8 mouse cellular contexts compared by ENCODE assay signal in the genomic region with DNA sequence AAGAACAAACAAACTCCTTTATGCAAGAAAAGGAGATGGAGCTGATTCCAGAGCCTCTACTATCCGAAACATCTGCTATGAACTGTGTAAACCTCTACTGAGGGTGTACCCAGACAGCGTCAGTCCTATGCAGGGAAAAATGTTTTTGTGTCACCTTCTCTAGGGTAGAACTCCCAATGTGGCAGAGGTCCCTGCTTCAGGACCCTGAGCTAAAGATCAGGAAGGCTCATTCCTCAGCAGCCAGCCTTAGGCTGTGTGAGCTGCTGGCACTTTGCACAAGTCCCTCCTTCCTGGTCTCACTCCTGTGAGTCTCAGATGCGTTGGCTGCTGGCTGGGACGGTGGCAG. TPM values are rescaled to one million over a fixed set of nuclear protein-coding genes. Genes with fewer than 3 reads are reported as not detected.
DNase-seq lines count a peak whose midpoint lies in the region; ATAC-seq and TF ChIP-seq lines count a peak whose summit lies in the region.
"Had no signal": no experiment of that assay in that cellular context is flagged by ENCODE, and none has a peak within 500 bp of the region (broad histone marks: within the 10 kb centered on the region; RNA-seq: fewer than 3 reads in every experiment).

No protein-coding gene starts in this region.

- H3K9me3 ChIP-seq in hindbrain, embryonic 13.5 days: no peaks in the 10 kb centered on the region
- no peaks in the 10 kb centered on the region for H3K9me3 ChIP-seq in hindbrain, embryonic 10.5 days
- no peaks in the 10 kb centered on the region for H3K9me3 ChIP-seq in neural tube, embryonic 13.5 days
- H3K9me3 ChIP-seq in liver, embryonic 13.5 days (replicated peaks): no peaks in the 10 kb centered on the region
- H3K9me3 ChIP-seq: stomach, embryonic 15.5 days had no signal

- H3K4me1 ChIP-seq in hindbrain, embryonic 13.5 days (replicated peaks): peaks cover 5% of the 10 kb centered on the region; the same call in 1 of the 2 replicates
- H3K4me1 ChIP-seq in hindbrain, embryonic 10.5 days (replicated peaks): no peaks in the 10 kb centered on the region
- H3K4me1 ChIP-seq in neural tube, embryonic 13.5 days (replicated peaks): peaks cover 7% of the 10 kb centered on the region
- peaks cover 9% of the 10 kb centered on the region for H3K4me1 ChIP-seq in liver, embryonic 13.5 days (replicated peaks)
- no peaks in the 10 kb centered on the region for H3K4me1 ChIP-seq in kidney, adult 2 months (ENCODE audit: control insufficient read depth, insufficient read depth, low read length)
- H3K4me1 ChIP-seq: stomach, embryonic 15.5 days had no signal

- no peak overlapping the region for H3K4me2 ChIP-seq in hindbrain, embryonic 13.5 days
- no peak overlapping the region for H3K4me2 ChIP-seq in neural tube, embryonic 13.5 days
- H3K4me2 ChIP-seq in liver, embryonic 13.5 days: no peak overlapping the region
- H3K4me2 ChIP-seq: stomach, embryonic 15.5 days had no signal

- peak overlapping the region; percentile 30 for H3K27ac ChIP-seq in hindbrain, embryonic 13.5 days
- H3K27ac ChIP-seq in hindbrain, embryonic 10.5 days: no peak overlapping the region
- H3K27ac ChIP-seq in neural tube, embryonic 13.5 days (replicated peaks): no peak overlapping the region
- 0 out of 2 replicates have a peak overlapping the region, but pooled peaks have one; percentile 6 for H3K27ac ChIP-seq in liver, embryonic 13.5 days
- no peak overlapping the region for H3K27ac ChIP-seq in kidney, adult 2 months (ENCODE audit: insufficient read depth, low read depth, low read length)
- H3K27ac ChIP-seq: stomach, embryonic 15.5 days had no signal

- 91% methylated on average over 4 of the region's 4 CpGs for WGBS in hindbrain, embryonic 13.5 days
- WGBS in hindbrain, embryonic 10.5 days: 87% methylated on average over 4 of the region's 4 CpGs
- WGBS in neural tube, embryonic 13.5 days: 91% methylated on average over 4 of the region's 4 CpGs
- WGBS in liver, embryonic 13.5 days (ENCODE audit: insufficient replicate concordance): 86% methylated on average over 4 of the region's 4 CpGs
- 87% methylated on average over 4 of the region's 4 CpGs for WGBS in kidney, adult 2 months

- no peak for DNase-seq in hindbrain, embryonic 10.5 days (ENCODE audit: low spot score)
- no peak for DNase-seq in neural tube, embryonic 10.5 days (ENCODE audit: extremely low spot score, low spot score)
- no peak for DNase-seq in liver, embryonic 13.5 days
- DNase-seq in adrenal gland, adult (ENCODE audit: inconsistent age in 2 of 2, low spot score in 1 of 2): no peak
- no peak for DNase-seq in kidney, adult 2 months

- no peak for TF ChIP-seq CTCF in kidney, adult 2 months (conservative IDR thresholded peaks at IDR 0.05; ENCODE audit: insufficient read depth, insufficient read length, low read depth, low read length)

- H3K36me3 ChIP-seq in hindbrain, embryonic 13.5 days: peaks cover 64% of the 10 kb centered on the region
- H3K36me3 ChIP-seq in hindbrain, embryonic 10.5 days: peaks cover 43% of the 10 kb centered on the region
- peaks cover 65% of the 10 kb centered on the region for H3K36me3 ChIP-seq in neural tube, embryonic 13.5 days
- peaks cover 79% of the 10 kb centered on the region for H3K36me3 ChIP-seq in liver, embryonic 13.5 days
- no peaks in the 10 kb centered on the region for H3K36me3 ChIP-seq in kidney, adult 2 months (ENCODE audit: control insufficient read depth, insufficient read depth, low read length)

- H3K9ac ChIP-seq in hindbrain, embryonic 13.5 days: peak overlapping the region; percentile 43
- no peak overlapping the region for H3K9ac ChIP-seq in neural tube, embryonic 13.5 days
- no peak overlapping the region for H3K9ac ChIP-seq in liver, embryonic 13.5 days
- H3K9ac ChIP-seq: stomach, embryonic 15.5 days had no signal

- no peak for TF ChIP-seq POLR2A in kidney, adult 2 months (IDR thresholded peaks at IDR 0.05; ENCODE audit: low read depth, low read length)

- no peak overlapping the region for H3K4me3 ChIP-seq in hindbrain, embryonic 13.5 days
- H3K4me3 ChIP-seq in hindbrain, embryonic 10.5 days: no peak overlapping the region
- H3K4me3 ChIP-seq in neural tube, embryonic 13.5 days: no peak overlapping the region
- H3K4me3 ChIP-seq in liver, embryonic 13.5 days (replicated peaks): no peak overlapping the region
- no peak overlapping the region for H3K4me3 ChIP-seq in kidney, adult 2 months (ENCODE audit: insufficient read depth, low read depth, low read length)
- H3K4me3 ChIP-seq: stomach, embryonic 15.5 days had no signal

- peak; percentile 21; the same call in 1 of the 2 replicates for ATAC-seq in hindbrain, embryonic 13.5 days (ENCODE audit: low FRiP score)
- peak; percentile 49; the same call in 1 of the 2 replicates for ATAC-seq in neural tube, embryonic 13.5 days (ENCODE audit: low read depth)
- peak; percentile 8; the same call in 1 of the 2 replicates for ATAC-seq in liver, embryonic 13.5 days (ENCODE audit: low read depth)

- no peaks in the 10 kb centered on the region for H3K27me3 ChIP-seq in hindbrain, embryonic 13.5 days
- H3K27me3 ChIP-seq in hindbrain, embryonic 10.5 days (ENCODE audit: insufficient read depth, poor library complexity, severe bottlenecking): no peaks in the 10 kb centered on the region
- no peaks in the 10 kb centered on the region for H3K27me3 ChIP-seq in neural tube, embryonic 13.5 days
- no peaks in the 10 kb centered on the region for H3K27me3 ChIP-seq in liver, embryonic 13.5 days
- no peaks in the 10 kb centered on the region for H3K27me3 ChIP-seq in kidney, adult 2 months (replicated peaks; ENCODE audit: control insufficient read depth, insufficient read depth, low read length)
- H3K27me3 ChIP-seq: stomach, embryonic 15.5 days had no signal

RNA-seq across cellular contexts. Expression of a gene that starts 14.1 kb away (rescaled TPM):
- 36.6 and 45.5 TPM in 2 replicates for polyA plus RNA-seq in hindbrain, embryonic 13.5 days (2015; fragmentation: Nextera tagmentation; extraction: Ambion mirVana)
- 24.9 and 30.2 TPM in 2 replicates for polyA plus RNA-seq in hindbrain, embryonic 10.5 days (2016; fragmentation: Nextera tagmentation; extraction: Ambion mirVana)
- 36.9 and 38.6 TPM in 2 replicates for polyA plus RNA-seq in neural tube, embryonic 13.5 days (2015; fragmentation: Nextera tagmentation; extraction: Ambion mirVana)
- 28.0 and 31.3 TPM in 2 replicates for polyA plus RNA-seq in liver, embryonic 13.5 days (2015; fragmentation: Nextera tagmentation; extraction: Ambion mirVana)
- 34.4 and 35.6 TPM in 2 replicates for polyA plus RNA-seq in kidney, adult 2 months (2012; rRNA removed)

RNA-seq across cellular contexts. Expression of a gene that starts 36.4 kb away (rescaled TPM):
- 105 and 111 TPM in 2 replicates for polyA plus RNA-seq in hindbrain, embryonic 13.5 days (2015; fragmentation: Nextera tagmentation; extraction: Ambion mirVana)
- polyA plus RNA-seq in hindbrain, embryonic 10.5 days (2016; fragmentation: Nextera tagmentation; extraction: Ambion mirVana): 105 and 108 TPM in 2 replicates
- polyA plus RNA-seq in neural tube, embryonic 13.5 days (2015; fragmentation: Nextera tagmentation; extraction: Ambion mirVana): 109 and 117 TPM in 2 replicates
- 65.4 and 73.2 TPM in 2 replicates for polyA plus RNA-seq in liver, embryonic 13.5 days (2015; fragmentation: Nextera tagmentation; extraction: Ambion mirVana)
- polyA plus RNA-seq in kidney, adult 2 months (2012; rRNA removed): 94.8 and 95.4 TPM in 2 replicates

RNA-seq across cellular contexts. Expression of a gene that starts 50.5 kb away (rescaled TPM):
- polyA plus RNA-seq in hindbrain, embryonic 13.5 days (2015; fragmentation: Nextera tagmentation; extraction: Ambion mirVana): 34.1 and 35.5 TPM in 2 replicates
- 36.3 and 38.6 TPM in 2 replicates for polyA plus RNA-seq in hindbrain, embryonic 10.5 days (2016; fragmentation: Nextera tagmentation; extraction: Ambion mirVana)
- polyA plus RNA-seq in neural tube, embryonic 13.5 days (2015; fragmentation: Nextera tagmentation; extraction: Ambion mirVana): 54.3 and 57.1 TPM in 2 replicates
- polyA plus RNA-seq in liver, embryonic 13.5 days (2015; fragmentation: Nextera tagmentation; extraction: Ambion mirVana): 49.3 and 49.7 TPM in 2 replicates
- polyA plus RNA-seq in kidney, adult 2 months (2012; rRNA removed): 143 and 162 TPM in 2 replicates

RNA-seq across cellular contexts. Expression of a gene that starts 50.6 kb away (rescaled TPM):
- 86.5 and 88.1 TPM in 2 replicates for polyA plus RNA-seq in hindbrain, embryonic 13.5 days (2015; fragmentation: Nextera tagmentation; extraction: Ambion mirVana)
- polyA plus RNA-seq in hindbrain, embryonic 10.5 days (2016; fragmentation: Nextera tagmentation; extraction: Ambion mirVana): 89.5 and 90.0 TPM in 2 replicates
- 79.3 and 85.0 TPM in 2 replicates for polyA plus RNA-seq in neural tube, embryonic 13.5 days (2015; fragmentation: Nextera tagmentation; extraction: Ambion mirVana)
- 63.9 and 72.4 TPM in 2 replicates for polyA plus RNA-seq in liver, embryonic 13.5 days (2015; fragmentation: Nextera tagmentation; extraction: Ambion mirVana)
- polyA plus RNA-seq in kidney, adult 2 months (2012; rRNA removed): 67.3 and 70.9 TPM in 2 replicates

RNA-seq across cellular contexts. Expression of a gene that starts 58.4 kb away (rescaled TPM):
- 18.4 and 19.3 TPM in 2 replicates for polyA plus RNA-seq in hindbrain, embryonic 13.5 days (2015; fragmentation: Nextera tagmentation; extraction: Ambion mirVana)
- polyA plus RNA-seq in hindbrain, embryonic 10.5 days (2016; fragmentation: Nextera tagmentation; extraction: Ambion mirVana): 26.0 and 29.7 TPM in 2 replicates
- polyA plus RNA-seq in neural tube, embryonic 13.5 days (2015; fragmentation: Nextera tagmentation; extraction: Ambion mirVana): 19.1 and 22.7 TPM in 2 replicates
- polyA plus RNA-seq in liver, embryonic 13.5 days (2015; fragmentation: Nextera tagmentation; extraction: Ambion mirVana): 4.1 and 5.0 TPM in 2 replicates
- 274 and 343 TPM in 2 replicates for polyA plus RNA-seq in kidney, adult 2 months (2012; rRNA removed)

Comparison
In these comparisons a context has a peak if more than half of its experiments do, and no peak if none do; other contexts are left out.
1. H3K27ac ChIP-seq: peak in hindbrain, embryonic 13.5 days (single experiment) and liver, embryonic 13.5 days (single experiment); none in hindbrain, embryonic 10.5 days (single experiment), neural tube, embryonic 13.5 days (single experiment) and kidney, adult 2 months (single experiment).
2. Peak in every context shown above with its lines, with median percentiles within 50 percentile points of each other: ATAC-seq.